Mouse (Mus musculus): ENCODE results near the gene Gm49405. TPM values are rescaled to one million over a fixed set of nuclear protein-coding genes. Genes with fewer than 3 reads are reported as not detected.

Gene Gm49405
- polyA plus RNA-seq, 1 experiment: 0.05 TPM

DNA sequence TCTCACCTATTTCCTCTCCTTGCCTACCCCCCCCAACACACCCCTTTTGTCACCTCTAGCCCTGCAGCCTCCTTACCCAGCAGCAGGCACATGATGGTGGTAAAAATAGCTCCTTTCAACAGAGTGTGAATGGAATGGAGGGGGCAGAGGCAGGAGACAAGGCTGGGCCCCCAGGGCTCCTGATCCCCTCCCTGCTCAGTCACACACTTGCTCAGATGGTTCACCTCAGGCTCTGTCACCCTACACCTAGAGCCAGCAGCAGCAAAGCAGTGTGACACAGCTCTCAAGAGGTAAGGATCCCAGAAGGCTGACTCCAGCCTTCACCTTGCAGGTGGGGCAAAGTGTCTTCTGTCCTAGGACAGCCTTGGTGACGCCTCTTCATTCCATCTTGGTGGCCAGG lies 2.7 kb downstream of the Gm49405 start, which contains the start of gene Doc2g:
Gene Doc2g (plus strand): TSS at position 202 of the 400 bp plus-strand sequence.
- Histone ChIP-seq H3K4me3 (replicated peaks) (no peak within 1 kb of the TSS), H3K36me3 (ENCODE audit: control insufficient read depth) (peaks cover 35% of the 10 kb centered on the region), H3K9me3 (ENCODE audit: control insufficient read depth, low read length) (no peaks in the 10 kb centered on the region), H3K4me1 (ENCODE audit: control insufficient read depth) (peaks cover 30% of the 10 kb centered on the region), H3K27me3 (ENCODE audit: control insufficient read depth) (no peaks in the 10 kb centered on the region)
- TF ChIP-seq GATA1 (IDR thresholded peaks at IDR 0.05; ENCODE audit: low read length) (no peak), TAL1 (IDR thresholded peaks at IDR 0.05; ENCODE audit: low read length) (no peak)

DNA sequence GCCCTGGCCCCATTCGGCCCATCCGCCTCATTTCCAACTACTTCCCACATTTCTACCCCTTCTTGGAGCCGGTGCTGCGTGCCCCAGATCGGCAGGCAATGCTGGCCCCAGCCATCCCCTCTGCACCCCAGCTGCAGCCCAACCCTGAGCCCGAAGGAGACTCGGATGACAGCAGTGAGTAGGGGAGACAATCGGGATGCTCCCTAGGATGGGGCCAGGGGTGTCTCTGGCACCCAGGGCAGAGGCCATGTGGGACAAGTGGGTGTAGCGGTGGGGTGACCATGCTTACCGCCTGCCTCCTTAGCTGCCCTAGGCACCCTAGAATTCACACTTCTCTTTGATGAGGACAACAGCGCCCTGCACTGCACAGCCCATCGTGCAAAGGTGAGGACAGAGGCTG lies 3.2 kb downstream of the Gm49405 start:
- TF ChIP-seq GATA1 (IDR thresholded peaks at IDR 0.05; ENCODE audit: low read length) (no peak), TAL1 (IDR thresholded peaks at IDR 0.05; ENCODE audit: low read length) (no peak)
- Histone ChIP-seq H3K4me1 (ENCODE audit: control insufficient read depth) (peaks cover 30% of the 10 kb centered on the region), H3K36me3 (ENCODE audit: control insufficient read depth) (peaks cover 40% of the 10 kb centered on the region)

DNA sequence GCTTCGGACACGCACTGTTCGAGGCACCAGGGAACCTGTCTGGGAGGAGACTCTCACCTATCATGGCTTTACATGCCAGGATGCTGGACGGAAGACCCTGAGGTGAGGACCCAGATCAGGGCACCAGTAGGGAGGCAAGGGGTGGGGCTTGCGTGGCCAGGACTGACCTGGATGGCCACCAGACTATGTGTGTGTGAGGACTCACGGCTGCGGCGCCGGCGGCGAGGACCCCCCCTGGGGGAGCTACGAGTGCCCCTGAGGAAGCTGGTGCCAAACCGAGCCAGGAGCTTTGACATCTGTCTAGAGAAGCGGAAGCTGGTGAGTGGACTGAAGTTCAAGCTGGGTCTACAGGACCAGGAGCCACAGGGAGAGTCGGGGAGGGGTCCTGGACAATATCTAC lies 3.9 kb downstream of the Gm49405 start:
- no peak overlapping the region for H3K4me3 ChIP-seq (replicated peaks)
- H3K27me3 ChIP-seq (ENCODE audit: control insufficient read depth): no peaks in the 10 kb centered on the region
- H3K9me3 ChIP-seq (ENCODE audit: control insufficient read depth, low read length): no peaks in the 10 kb centered on the region
- peaks cover 25% of the 10 kb centered on the region for H3K4me1 ChIP-seq (ENCODE audit: control insufficient read depth)
- no peak for TF ChIP-seq TAL1 (IDR thresholded peaks at IDR 0.05; ENCODE audit: low read length)
- TF ChIP-seq GATA1 (IDR thresholded peaks at IDR 0.05; ENCODE audit: low read length): no peak
- peaks cover 47% of the 10 kb centered on the region for H3K36me3 ChIP-seq (ENCODE audit: control insufficient read depth)

More for the DNA sequence above, 3.2 kb downstream of the Gm49405 start:
- no peaks in the 10 kb centered on the region for H3K27me3 ChIP-seq (ENCODE audit: control insufficient read depth)
- H3K4me3 ChIP-seq (replicated peaks): no peak overlapping the region
- H3K9me3 ChIP-seq (ENCODE audit: control insufficient read depth, low read length): no peaks in the 10 kb centered on the region

DNA sequence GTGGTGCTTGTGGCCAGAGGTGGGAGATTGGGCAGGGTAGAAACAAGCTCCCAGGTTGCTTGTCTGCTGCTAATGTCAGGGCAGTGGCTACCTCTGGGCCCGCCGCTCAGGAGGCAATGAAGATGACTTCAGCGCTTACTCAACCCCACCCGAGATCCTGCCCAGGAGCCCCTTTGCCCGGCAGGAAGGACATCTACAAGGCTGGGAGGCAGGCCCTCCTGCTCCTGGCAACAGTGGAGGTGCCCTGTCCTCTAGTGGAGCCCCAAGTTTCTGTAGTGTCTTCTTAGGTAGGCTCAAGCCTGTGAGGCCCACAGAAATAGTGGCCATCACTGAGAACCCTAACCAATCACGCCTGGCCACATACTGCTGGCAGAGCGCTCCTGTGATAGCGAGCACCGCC lies 4.7 kb downstream of the Gm49405 start:
- no peaks in the 10 kb centered on the region for H3K9me3 ChIP-seq (ENCODE audit: control insufficient read depth, low read length)
- peaks cover 55% of the 10 kb centered on the region for H3K36me3 ChIP-seq (ENCODE audit: control insufficient read depth)
- peaks cover 18% of the 10 kb centered on the region for H3K4me1 ChIP-seq (ENCODE audit: control insufficient read depth)
- TF ChIP-seq TAL1 (IDR thresholded peaks at IDR 0.05; ENCODE audit: low read length) (no peak), GATA1 (IDR thresholded peaks at IDR 0.05; ENCODE audit: low read length) (no peak)
- no peak overlapping the region for H3K4me3 ChIP-seq (replicated peaks)
- H3K27me3 ChIP-seq (ENCODE audit: control insufficient read depth): no peaks in the 10 kb centered on the region

DNA sequence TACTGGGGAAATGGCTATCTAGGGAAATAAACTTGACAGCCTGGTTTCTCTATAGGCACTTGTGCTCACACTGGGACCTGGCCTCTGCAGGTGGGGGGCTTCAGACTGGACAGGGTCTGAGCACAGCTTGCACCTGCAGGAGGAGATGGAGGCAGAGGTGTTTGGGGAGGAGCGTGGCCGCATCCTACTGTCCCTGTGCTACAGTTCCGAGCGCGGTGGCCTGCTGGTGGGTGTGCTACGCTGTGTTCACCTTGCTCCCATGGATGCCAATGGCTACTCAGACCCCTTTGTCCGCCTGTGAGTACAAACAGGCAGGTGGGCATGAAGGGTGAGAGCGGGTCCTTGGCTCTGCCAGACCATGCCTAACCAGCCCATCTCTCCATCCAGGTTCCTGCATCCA lies 5.5 kb downstream of the Gm49405 start:
- TF ChIP-seq GATA1 (IDR thresholded peaks at IDR 0.05; ENCODE audit: low read length) (no peak), TAL1 (IDR thresholded peaks at IDR 0.05; ENCODE audit: low read length) (no peak)

DNA sequence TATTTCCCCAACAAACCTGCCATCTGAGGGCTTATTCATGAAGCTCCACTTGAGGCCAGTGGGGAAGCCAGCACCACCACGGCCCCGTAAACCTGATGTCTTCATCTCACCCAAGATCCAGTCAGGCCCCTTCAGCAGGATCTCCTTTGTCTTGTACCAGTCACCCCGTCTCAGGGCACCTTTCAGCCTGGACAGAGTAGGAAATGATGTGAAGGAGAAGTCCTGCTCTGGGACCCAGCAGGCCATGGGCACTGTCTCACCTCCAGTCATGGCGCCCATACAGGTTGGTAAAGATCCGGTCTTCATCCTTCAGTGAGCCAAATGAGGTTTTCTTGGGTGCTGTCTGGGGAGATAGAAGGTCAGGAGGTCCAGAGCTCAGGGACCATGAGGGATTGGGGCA lies 10.7 kb downstream of the Gm49405 start:
- Histone ChIP-seq H3K9me3 (ENCODE audit: control insufficient read depth, low read length) (no peaks in the 10 kb centered on the region), H3K4me1 (ENCODE audit: control insufficient read depth) (peaks cover 47% of the 10 kb centered on the region), H3K36me3 (ENCODE audit: control insufficient read depth) (peaks cover 52% of the 10 kb centered on the region), H3K4me3 (replicated peaks) (peak overlapping the region; percentile 78), H3K27me3 (ENCODE audit: control insufficient read depth) (no peaks in the 10 kb centered on the region)
- TF ChIP-seq GATA1 (IDR thresholded peaks at IDR 0.05; ENCODE audit: low read length): no peak
- no peak for TF ChIP-seq TAL1 (IDR thresholded peaks at IDR 0.05; ENCODE audit: low read length)

More for the DNA sequence above, 5.5 kb downstream of the Gm49405 start:
- Histone ChIP-seq H3K4me1 (ENCODE audit: control insufficient read depth) (peaks cover 14% of the 10 kb centered on the region), H3K9me3 (ENCODE audit: control insufficient read depth, low read length) (no peaks in the 10 kb centered on the region), H3K36me3 (ENCODE audit: control insufficient read depth) (peaks cover 63% of the 10 kb centered on the region), H3K4me3 (replicated peaks) (no peak overlapping the region), H3K27me3 (ENCODE audit: control insufficient read depth) (no peaks in the 10 kb centered on the region)

DNA sequence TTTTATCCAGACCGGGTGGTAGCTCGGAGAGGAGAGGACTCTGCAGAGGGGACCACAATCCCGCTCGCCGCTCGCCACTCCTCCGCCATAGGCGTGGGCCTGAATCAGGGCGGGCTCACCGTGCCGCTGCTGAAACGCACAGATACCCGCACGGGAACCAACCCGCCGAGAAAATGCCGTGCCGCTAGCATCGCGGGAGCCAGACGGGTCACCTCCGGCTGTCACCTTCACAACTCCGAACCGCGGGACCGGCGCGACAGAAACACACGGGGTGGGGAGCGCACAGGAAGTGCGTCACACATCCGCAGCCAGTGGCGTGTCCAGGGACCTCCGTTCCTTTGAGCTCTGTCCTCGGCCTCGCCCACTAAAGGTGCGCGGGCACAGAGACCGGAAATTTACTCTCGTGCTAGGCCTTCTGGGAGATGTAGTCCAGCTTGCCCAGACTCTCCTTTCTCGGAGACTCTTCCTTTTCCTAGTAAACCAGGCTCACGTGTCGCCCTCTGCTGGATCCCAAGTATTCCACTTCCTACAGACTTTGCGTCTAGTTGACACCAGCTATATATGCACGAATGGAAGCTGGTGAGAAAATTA lies 12.1 kb downstream of the Gm49405 start, which contains the start of gene Ndufv1:
Gene Ndufv1 (minus strand): TSS at position 375 of the 591 bp plus-strand sequence.
- Histone ChIP-seq H3K4me3 (replicated peaks) (peak within 1 kb of the TSS; percentile 78), H3K36me3 (ENCODE audit: control insufficient read depth) (peaks cover 38% of the 10 kb centered on the region), H3K9me3 (ENCODE audit: control insufficient read depth, low read length) (no peaks in the 10 kb centered on the region), H3K27me3 (ENCODE audit: control insufficient read depth) (no peaks in the 10 kb centered on the region), H3K4me1 (ENCODE audit: control insufficient read depth) (peaks cover 53% of the 10 kb centered on the region)
- TF ChIP-seq TAL1 (IDR thresholded peaks at IDR 0.05; ENCODE audit: low read length) (no peak), GATA1 (IDR thresholded peaks at IDR 0.05; ENCODE audit: low read length) (no peak)

DNA sequence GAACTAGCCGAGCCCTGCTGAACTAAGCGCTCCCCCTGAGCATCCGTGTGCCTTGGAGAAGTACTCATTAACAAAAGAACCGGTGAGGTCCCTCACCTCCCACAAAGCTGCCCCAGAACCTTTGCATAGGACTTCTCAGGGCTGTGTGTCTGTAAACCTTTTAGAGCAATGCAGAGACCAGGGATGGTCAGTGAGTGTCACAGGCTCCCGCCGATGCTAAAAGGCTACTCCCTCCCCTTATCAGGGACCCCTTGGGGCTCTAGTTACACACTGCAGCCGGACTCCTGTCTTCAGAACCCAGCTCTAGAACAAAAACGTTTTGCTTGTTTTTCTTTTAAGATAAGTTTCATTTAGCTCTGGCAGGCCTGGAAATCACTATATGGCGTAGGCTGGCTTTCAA lies 12.6 kb downstream of the Gm49405 start:
- Histone ChIP-seq H3K4me3 (replicated peaks) (peak overlapping the region; percentile 78), H3K27me3 (ENCODE audit: control insufficient read depth) (no peaks in the 10 kb centered on the region), H3K9me3 (ENCODE audit: control insufficient read depth, low read length) (no peaks in the 10 kb centered on the region), H3K4me1 (ENCODE audit: control insufficient read depth) (peaks cover 55% of the 10 kb centered on the region), H3K36me3 (ENCODE audit: control insufficient read depth) (peaks cover 32% of the 10 kb centered on the region)
- TF ChIP-seq TAL1 (IDR thresholded peaks at IDR 0.05; ENCODE audit: low read length) (no peak), GATA1 (IDR thresholded peaks at IDR 0.05; ENCODE audit: low read length) (no peak)

DNA sequence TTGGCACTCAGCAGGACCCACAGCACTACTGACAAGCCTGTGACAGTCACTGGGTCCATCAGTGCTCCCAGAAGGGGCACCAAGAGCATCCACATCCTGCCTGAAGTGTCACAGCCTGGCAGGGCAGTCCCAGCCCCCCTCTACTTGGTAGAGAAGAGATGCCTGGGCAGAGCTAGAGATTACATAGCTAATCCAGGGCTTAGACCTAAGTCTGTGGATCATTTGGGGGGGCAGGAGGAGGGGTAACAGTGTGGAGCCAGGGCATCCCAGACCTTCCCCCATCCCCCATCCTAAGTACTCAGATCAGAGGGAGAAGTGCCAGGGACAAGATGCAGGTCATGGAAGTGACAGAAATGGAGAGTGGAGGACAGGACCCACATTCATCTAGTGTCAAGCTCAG lies 14.4 kb downstream of the Gm49405 start:
- Histone ChIP-seq H3K27me3 (ENCODE audit: control insufficient read depth) (no peaks in the 10 kb centered on the region), H3K4me3 (replicated peaks) (no peak overlapping the region), H3K9me3 (ENCODE audit: control insufficient read depth, low read length) (no peaks in the 10 kb centered on the region), H3K36me3 (ENCODE audit: control insufficient read depth) (peaks cover 15% of the 10 kb centered on the region), H3K4me1 (ENCODE audit: control insufficient read depth) (peaks cover 69% of the 10 kb centered on the region)
- no peak for TF ChIP-seq GATA1 (IDR thresholded peaks at IDR 0.05; ENCODE audit: low read length)

DNA sequence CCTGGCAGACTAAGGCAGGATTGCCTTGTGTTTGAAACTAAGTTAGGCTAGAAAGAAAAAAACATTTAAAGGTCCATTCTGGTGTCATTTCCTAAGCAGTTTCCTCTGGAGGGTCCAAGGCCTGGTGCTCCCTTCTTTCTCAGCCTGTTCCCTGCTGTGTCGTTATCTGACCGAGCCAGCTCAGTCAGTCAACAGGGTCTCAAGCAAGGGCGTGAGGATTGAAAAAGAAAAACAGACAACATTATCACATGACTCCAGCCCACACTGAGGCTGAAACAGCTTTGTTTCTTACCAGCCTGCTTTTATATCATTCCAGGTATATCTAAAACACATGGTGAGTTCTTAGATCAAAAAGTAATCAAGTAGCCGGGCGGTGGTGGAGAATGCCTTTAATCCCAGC lies 15.2 kb downstream of the Gm49405 start:
- TF ChIP-seq TAL1 (IDR thresholded peaks at IDR 0.05; ENCODE audit: low read length) (no peak), GATA1 (IDR thresholded peaks at IDR 0.05; ENCODE audit: low read length) (no peak)
- Histone ChIP-seq H3K4me1 (ENCODE audit: control insufficient read depth) (peaks cover 72% of the 10 kb centered on the region), H3K4me3 (replicated peaks) (no peak overlapping the region), H3K27me3 (ENCODE audit: control insufficient read depth) (no peaks in the 10 kb centered on the region), H3K36me3 (ENCODE audit: control insufficient read depth) (peaks cover 7% of the 10 kb centered on the region), H3K9me3 (ENCODE audit: control insufficient read depth, low read length) (no peaks in the 10 kb centered on the region)
